Mouse (Mus musculus) induced T-regulatory cell, adult 2 months (primary cell): ENCODE data around the gene 1700025G04Rik.

ENCODE experiments used
- DNase-seq: peaks from one replicate; pipeline ENCODE4 v3.0.0-alpha.2; 2012; ENCODE audit warnings: low read depth

The 1700025G04Rik gene

DNA sequence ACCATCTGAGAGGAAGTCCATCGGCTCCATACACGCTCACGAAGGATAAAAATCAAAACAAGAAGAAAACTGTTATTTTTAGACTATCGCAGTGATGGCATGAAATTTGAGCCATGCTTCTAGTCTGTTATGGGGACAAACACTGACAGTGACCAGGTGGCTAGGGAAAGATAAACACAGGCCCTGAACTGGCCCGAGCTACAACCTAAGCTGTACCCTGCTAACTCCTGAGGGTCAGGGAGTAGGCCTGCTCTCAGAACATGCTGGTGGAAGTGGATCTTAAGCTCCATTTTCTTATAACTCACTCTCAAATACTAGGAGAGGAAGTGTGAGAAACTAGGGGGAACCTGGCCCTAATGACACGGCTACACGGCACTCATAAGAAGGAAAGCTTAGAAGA, 126.7 kb downstream of the 1700025G04Rik start:
- no peak for DNase-seq

- no peak for DNase-seq
Observed at GRCm38 (mm10) chr1:151962078-151962477, 127.8 kb downstream of the 1700025G04Rik start.

GRCm38 (mm10) chr1:151961204-151961603, 128.7 kb downstream of the 1700025G04Rik start:
- no peak for DNase-seq

DNA sequence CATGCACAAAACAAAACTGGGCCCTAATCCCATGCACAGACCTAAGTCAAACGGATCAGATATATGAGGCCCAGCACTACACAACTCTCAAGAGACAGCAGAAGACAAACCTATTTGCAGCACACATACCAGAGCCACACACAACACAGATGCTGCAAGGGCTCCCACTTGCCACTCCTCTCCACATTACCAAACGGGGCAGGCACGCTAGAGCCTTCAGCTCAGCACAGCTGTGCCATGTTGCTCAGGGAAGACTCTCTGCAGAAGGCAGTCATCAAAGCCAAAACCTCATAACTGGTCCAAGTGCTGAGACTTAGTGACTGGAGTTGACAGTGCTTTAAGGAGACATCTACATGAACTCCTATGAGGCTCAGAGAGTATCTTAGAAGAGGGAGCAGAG, 130.9 kb downstream of the 1700025G04Rik start:
- no peak for DNase-seq

DNA sequence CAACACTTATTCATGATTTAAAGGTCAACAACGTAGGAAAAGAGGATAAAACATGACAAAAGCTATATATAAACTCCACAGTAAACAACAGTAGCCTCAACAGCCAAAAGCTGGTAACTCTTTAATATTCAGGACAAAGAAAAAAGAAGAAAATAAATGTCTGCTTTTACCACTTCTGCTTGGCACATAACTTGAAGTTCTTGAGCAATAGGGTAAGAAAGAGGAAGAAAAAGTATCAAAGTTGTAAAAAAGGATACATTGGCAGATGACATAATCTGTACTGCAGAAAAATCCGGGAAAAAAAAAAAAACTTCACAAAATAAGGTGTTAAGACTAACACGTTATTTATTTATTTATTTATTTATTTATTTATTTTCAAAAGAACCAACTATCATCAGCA, 131.5 kb downstream of the 1700025G04Rik start:
- no peak for DNase-seq

- DNase-seq = no peak
Observed at GRCm38 (mm10) chr1:151957669-151958068, 132.3 kb downstream of the 1700025G04Rik start.

DNA sequence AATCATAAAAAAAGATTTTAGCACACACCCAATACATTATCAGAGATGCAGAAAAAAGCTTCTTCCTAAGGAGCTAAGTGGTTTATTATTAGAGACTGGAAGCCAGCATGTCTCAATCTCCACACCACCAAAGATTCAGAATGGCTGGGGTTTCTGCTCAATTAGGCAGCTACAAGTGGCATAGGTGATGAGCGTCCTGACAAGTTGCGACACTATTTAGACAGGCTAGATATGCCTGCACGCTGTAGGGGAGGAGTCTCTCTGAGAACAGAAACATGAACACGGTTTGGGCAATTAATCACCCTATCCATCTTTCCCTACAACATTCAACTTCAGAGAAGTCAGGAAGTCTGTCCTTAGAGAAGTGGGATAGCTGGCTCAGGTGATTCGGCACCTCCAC, 134.1 kb downstream of the 1700025G04Rik start:
- DNase-seq = no peak

GRCm38 (mm10) chr1:151953563-151953962, 136.4 kb downstream of the 1700025G04Rik start:
- DNase-seq = no peak

- DNase-seq = no peak
Observed at GRCm38 (mm10) chr1:151948065-151948464, 141.9 kb downstream of the 1700025G04Rik start.

GRCm38 (mm10) chr1:151947571-151947970, 142.4 kb downstream of the 1700025G04Rik start:
- DNase-seq = no peak

- no peak for DNase-seq
Observed at GRCm38 (mm10) chr1:151944457-151945223, 145.3 kb downstream of the 1700025G04Rik start.

DNA sequence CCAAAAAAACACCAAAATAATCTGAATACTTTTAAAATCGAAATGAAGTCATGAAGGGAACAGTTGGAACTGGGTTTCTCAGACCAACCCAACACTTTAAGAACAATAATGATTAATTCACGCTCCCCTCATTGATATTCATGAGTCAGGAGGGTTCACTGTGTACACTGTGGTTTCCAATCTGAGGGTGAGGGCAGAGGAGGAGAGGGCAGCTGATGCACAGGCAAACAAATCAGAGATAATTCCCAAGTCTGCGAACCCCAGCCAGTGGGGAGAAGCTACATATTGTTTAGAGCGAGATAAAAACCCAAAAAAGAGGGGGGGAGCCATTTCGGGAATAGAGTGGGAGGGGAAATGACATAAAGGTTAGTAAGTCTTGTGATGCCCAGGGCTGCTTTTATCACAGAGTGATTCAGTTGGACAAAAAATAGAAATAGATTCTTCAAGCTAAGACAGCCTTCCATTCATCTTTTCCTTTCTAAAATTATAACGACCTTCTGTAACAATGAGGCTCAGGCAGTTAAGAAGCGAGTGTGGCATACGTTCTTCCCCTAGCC, 146.2 kb downstream of the 1700025G04Rik start:
- no peak for DNase-seq

GRCm38 (mm10) chr1:151942972-151943654, 146.8 kb downstream of the 1700025G04Rik start:
- no peak for DNase-seq

- DNase-seq = no peak
Observed at GRCm38 (mm10) chr1:151939987-151940386, 149.9 kb downstream of the 1700025G04Rik start.

- no peak for DNase-seq
Observed at GRCm38 (mm10) chr1:151939510-151939909, 150.4 kb downstream of the 1700025G04Rik start.

DNA sequence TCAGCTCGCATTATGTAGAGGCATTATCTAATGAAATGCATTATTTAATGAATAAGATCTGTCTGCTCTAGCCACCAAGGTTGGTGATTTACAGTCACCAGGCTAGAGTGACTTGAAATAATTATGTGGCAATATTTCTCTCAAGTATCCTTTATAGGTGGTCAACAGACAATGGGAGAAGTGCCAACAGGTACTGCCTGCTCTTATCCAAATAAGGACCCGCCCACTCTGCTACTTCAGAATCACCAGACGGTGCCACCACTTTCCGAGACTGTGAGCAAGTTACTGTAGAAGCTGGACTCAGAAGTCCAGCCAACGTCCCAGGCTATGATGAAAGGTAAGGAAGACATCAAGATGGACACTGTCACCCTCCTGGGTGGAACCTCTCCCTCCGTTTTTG, 156.3 kb downstream of the 1700025G04Rik start:
- DNase-seq = no peak

DNA sequence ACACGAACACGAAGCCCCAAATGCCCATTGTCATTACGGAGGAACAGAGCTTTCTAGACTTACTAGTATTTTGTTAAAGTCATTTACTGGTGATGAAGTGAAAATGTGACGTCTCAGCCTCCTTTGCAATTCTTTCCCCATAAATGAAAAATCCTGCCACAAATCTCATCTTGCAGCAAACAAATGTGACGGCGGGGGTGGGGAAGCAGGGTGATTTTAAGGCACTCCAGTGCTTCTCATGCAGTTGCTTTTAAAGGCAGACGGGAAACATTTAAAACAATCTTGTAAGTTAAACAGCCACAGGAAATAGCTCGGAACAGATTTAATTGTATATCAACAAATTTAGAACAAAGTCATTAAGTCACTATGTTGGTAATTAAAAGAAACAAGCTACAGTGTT, 163.1 kb downstream of the 1700025G04Rik start:
- no peak for DNase-seq

DNA sequence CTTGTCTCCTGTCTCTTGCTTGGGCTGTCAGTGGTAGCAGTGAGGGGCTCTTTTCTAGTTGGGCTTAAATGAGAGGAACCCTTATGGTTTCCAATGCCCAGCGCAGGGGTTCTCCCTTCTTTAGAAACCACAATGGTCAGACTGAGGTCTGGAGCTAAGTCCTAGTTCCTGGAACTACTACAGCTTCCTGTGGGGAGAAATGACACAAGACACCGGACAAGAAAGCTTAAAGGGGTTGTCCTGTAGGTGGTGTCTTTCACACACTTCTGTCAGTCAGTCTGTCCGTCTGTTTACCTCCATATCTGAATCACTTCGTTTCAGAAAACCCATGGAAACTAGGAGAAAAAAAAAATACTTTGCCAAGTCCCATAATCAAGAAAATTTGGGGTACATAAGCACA, 163.8 kb downstream of the 1700025G04Rik start:
- peak; percentile 12 for DNase-seq

DNA sequence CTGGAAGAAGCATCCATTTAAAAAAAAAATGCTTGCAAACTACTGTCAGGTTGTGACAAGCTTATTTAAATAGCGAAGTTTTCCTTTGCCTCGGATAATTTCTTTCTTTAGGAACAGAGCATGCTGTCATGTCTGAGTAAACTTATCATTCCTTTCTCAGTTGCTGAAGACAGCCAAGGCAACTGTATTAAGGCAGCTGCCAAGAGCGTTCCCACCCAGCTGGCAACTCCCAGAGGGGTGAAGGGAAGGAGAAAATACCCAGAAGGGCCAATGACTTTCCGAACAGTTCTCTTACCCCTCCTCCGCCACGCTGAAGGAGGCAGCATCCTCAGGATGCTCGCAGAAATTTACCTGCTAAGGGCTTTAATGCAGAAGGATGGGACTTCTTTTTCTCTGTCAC, 164.2 kb downstream of the 1700025G04Rik start:
- DNase-seq = no peak

GRCm38 (mm10) chr1:151918806-151919357, 171.0 kb downstream of the 1700025G04Rik start:
- no peak for DNase-seq

DNA sequence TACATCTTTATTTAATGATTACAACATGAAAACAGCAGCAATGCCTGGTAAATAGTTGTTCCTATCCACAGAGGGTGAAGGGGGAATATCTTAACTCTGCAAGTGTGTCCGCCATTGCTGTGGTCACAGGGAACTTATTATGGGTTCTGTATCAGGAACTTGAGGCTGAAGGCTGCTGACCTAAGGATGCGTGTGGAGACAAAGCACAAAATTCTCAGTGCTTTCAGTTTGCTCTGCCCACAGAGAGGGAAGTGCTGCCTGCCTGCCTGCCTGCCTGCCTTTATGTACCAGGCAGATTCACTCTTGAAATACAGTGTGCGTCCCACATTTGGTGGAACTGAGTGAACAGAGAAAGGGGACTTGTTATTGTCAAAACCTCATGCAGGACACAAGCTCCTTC, 172.2 kb downstream of the 1700025G04Rik start:
- DNase-seq = no peak

DNA sequence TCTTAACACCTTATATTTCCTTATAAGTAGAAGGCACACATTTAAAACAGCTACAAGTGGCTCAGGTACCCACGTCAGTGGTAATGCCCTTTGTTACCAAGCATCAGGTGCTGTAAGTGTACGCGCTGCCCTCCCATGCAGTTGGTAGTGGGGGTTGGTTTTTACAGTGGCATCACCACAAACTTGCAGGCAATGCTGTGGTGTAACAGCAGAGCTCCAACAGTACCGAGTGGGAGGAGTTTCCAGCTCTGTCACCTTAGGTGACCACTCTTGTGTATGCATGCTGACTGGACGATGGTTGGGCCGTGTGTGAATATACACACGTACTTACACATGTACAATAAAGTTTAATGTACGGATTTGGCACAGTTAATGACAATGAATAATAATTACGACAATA, 175.4 kb downstream of the 1700025G04Rik start:
- DNase-seq = no peak

- DNase-seq = no peak
Observed at GRCm38 (mm10) chr1:151907014-151907413, 182.9 kb downstream of the 1700025G04Rik start.
